In the genomic region with DNA sequence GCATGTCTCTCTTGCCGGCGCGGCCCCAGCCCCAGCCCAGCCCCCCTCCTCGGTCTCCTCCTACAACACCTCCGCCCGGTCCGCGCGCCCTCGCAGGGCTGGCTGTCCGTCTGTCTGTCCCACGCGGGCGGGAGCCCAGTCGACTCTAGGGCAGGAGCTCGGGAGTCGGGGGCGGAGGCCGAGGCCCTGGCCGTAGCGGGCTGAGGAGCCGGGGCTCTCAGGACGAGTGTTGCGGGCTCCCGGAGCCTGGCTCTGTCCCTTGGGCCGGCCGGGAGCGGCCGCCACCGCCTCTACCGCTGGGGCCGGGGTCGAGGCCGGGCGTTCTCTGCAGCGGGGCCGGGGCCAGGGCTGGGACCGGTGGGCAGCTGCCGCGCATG, we compare ENCODE assay signal across 8 mouse cellular contexts.
A peak's percentile ranks its signal among the peaks of the same experiment; 100 is the strongest.
DNase-seq lines count a peak whose midpoint lies in the region; ATAC-seq and TF ChIP-seq lines count a peak whose summit lies in the region.

No protein-coding gene starts in this region.

- H3K4me1 ChIP-seq in E14TG2a.4 (replicated peaks; ENCODE audit: low read depth, low read length), result peaks cover 43% of the 10 kb centered on the region
- H3K4me1 ChIP-seq in embryonic facial prominence, embryonic 10.5 days, result peaks cover 41% of the 10 kb centered on the region
- peaks cover 86% of the 10 kb centered on the region for H3K4me1 ChIP-seq in neural tube, embryonic 13.5 days (replicated peaks)

- H3K4me2 ChIP-seq in neural tube, embryonic 13.5 days, result peak overlapping the region; percentile 90

- H3K9ac ChIP-seq in neural tube, embryonic 13.5 days, result peak overlapping the region; percentile 97

- H3K36me3 ChIP-seq in E14TG2a.4 (ENCODE audit: insufficient read depth, low read length), result no peaks in the 10 kb centered on the region
- no peaks in the 10 kb centered on the region for H3K36me3 ChIP-seq in embryonic facial prominence, embryonic 10.5 days (replicated peaks)
- H3K36me3 ChIP-seq in neural tube, embryonic 13.5 days, result no peaks in the 10 kb centered on the region

- H3K27ac ChIP-seq in gastrocnemius, adult 2 months, result peak overlapping the region; percentile 35; the same call in 1 of the 2 replicates
- H3K27ac ChIP-seq in embryonic facial prominence, embryonic 10.5 days (replicated peaks), result peak overlapping the region; percentile 82
- peak overlapping the region; percentile 95 for H3K27ac ChIP-seq in neural tube, embryonic 13.5 days (replicated peaks)

- H3K9me3 ChIP-seq in E14TG2a.4 (ENCODE audit: low read length), result no peaks in the 10 kb centered on the region
- H3K9me3 ChIP-seq in embryonic facial prominence, embryonic 10.5 days, result no peaks in the 10 kb centered on the region
- H3K9me3 ChIP-seq in neural tube, embryonic 13.5 days, result no peaks in the 10 kb centered on the region

- DNase-seq in gastrocnemius, adult 2 months, result peak; percentile 52
- DNase-seq in gastrocnemius, postnatal 10 days, result no peak
- DNase-seq in embryonic facial prominence, embryonic 10.5 days (ENCODE audit: low spot score), result peak; percentile 75
- peak; percentile 41 to 44 for DNase-seq in heart, postnatal 14 days
- DNase-seq in liver, result peak; percentile 19
- DNase-seq in B cell, adult 2 months, result no peak

- ATAC-seq in neural tube, embryonic 13.5 days (ENCODE audit: low read depth), result peak; percentile 32

- WGBS in embryonic facial prominence, embryonic 10.5 days, result under 1% methylated on average over 37 of the region's 40 CpGs
- WGBS in neural tube, embryonic 13.5 days, result 0% methylated on average over 39 of the region's 40 CpGs

- TF ChIP-seq CTCF in gastrocnemius, adult 2 months (IDR thresholded peaks at IDR 0.05), result no peak
- TF ChIP-seq CTCF in E14TG2a.4 (conservative IDR thresholded peaks at IDR 0.05; ENCODE audit: low read length), result no peak

- intact Hi-C loops in gastrocnemius, adult 2 months (cut with DNase I), result loop anchor here (5.0 to 10.0 kb wide), 4 partner anchors 77 to 430 kb away; no protein-coding TSS in a partner anchor
- intact Hi-C loops in heart, postnatal 14 days (cut with DNase I), result loop anchor here (5.0 kb wide), 2 partner anchors 92 to 433 kb away; no protein-coding TSS in a partner anchor

- peaks cover 83% of the 10 kb centered on the region for H3K27me3 ChIP-seq in E14TG2a.4 (ENCODE audit: insufficient read depth, low read length)
- peaks cover 83% of the 10 kb centered on the region for H3K27me3 ChIP-seq in embryonic facial prominence, embryonic 10.5 days (replicated peaks; ENCODE audit: low read depth, poor library complexity, severe bottlenecking)
- peaks cover 31% of the 10 kb centered on the region for H3K27me3 ChIP-seq in neural tube, embryonic 13.5 days

- peak overlapping the region; percentile 78 for H3K4me3 ChIP-seq in gastrocnemius, adult 2 months
- H3K4me3 ChIP-seq in E14TG2a.4 (replicated peaks; ENCODE audit: low read length), result peak overlapping the region; percentile 84
- H3K4me3 ChIP-seq in embryonic facial prominence, embryonic 10.5 days, result peak overlapping the region; percentile 79
- H3K4me3 ChIP-seq in neural tube, embryonic 13.5 days, result peak overlapping the region; percentile 83

Comparison
In these comparisons a context has a peak if more than half of its experiments do, and no peak if none do; other contexts are left out.
1. DNase-seq: peak in gastrocnemius, adult 2 months (single experiment), embryonic facial prominence, embryonic 10.5 days (single experiment), heart, postnatal 14 days (2 of 2) and liver (single experiment); none in gastrocnemius, postnatal 10 days (single experiment) and B cell, adult 2 months (0 of 2).
2. H3K27ac ChIP-seq: peak in every context shown above with its lines; median percentile 95 in neural tube, embryonic 13.5 days; 82 in embryonic facial prominence, embryonic 10.5 days; 35 in gastrocnemius, adult 2 months.
3. Peak in every context shown above with its lines, with median percentiles within 50 percentile points of each other: H3K4me3 ChIP-seq.